Mouse (Mus musculus) heart, adult 2 months (tissue): ENCODE results near the gene Clybl. TPM values are rescaled to one million over a fixed set of nuclear protein-coding genes. Genes with fewer than 3 reads are reported as not detected.

Experiments used
- DNase-seq, 2 experiments: peaks; one replicate each; pipeline ENCODE4 v3.0.0; 2021
- H3K27ac ChIP-seq: fragments of 200-600 bp; 2 replicates; pipeline ENCODE4 v1.8.1; 2022
- H3K27me3 ChIP-seq: fragments of 200-500 bp; 2 replicates; pipeline ENCODE4 v1.6.1; 2012; ENCODE audit warnings: mild to moderate bottlenecking, low read length, inconsistent platforms, mixed read lengths; ENCODE audit not compliant: control insufficient read depth, insufficient read depth
- H3K36me3 ChIP-seq: fragments of 200-500 bp; 2 replicates; pipeline ENCODE4 v1.6.1; 2012; ENCODE audit warnings: low read length, inconsistent platforms; ENCODE audit not compliant: control insufficient read depth, insufficient read depth
- H3K4me1 ChIP-seq: fragments of 200-500 bp; 2 replicates; pipeline ENCODE4 v1.6.1; 2011; ENCODE audit warnings: low read length; ENCODE audit not compliant: control insufficient read depth, insufficient read depth
- H3K4me3 ChIP-seq: fragments of 200-600 bp; 2 replicates; pipeline ENCODE4 v1.8.1; 2022
- H3K79me2 ChIP-seq: fragments of 200-500 bp; replicated peaks from 2 replicates; pipeline ENCODE4 v1.6.1; 2012; ENCODE audit warnings: mild to moderate bottlenecking, inconsistent platforms, low read length, moderate library complexity, mixed read lengths; ENCODE audit not compliant: control insufficient read depth, insufficient read depth
- H3K9ac ChIP-seq: fragments of 200-500 bp; 2 replicates; pipeline ENCODE4 v1.6.1; 2012; ENCODE audit warnings: low read depth, mild to moderate bottlenecking, control low read depth, inconsistent platforms, low read length, mixed read lengths
- CTCF ChIP-seq: fragments of 200-600 bp; IDR thresholded peaks from 2 replicates; pipeline ENCODE4 v1.8.1; 2022; ENCODE audit warnings: antibody characterized with exemption, mild to moderate bottlenecking, moderate library complexity
- EP300 ChIP-seq: fragments of 200-500 bp; IDR thresholded peaks from 2 replicates; pipeline ENCODE4 v1.6.1; 2011; ENCODE audit warnings: low read depth, low read length, control low read depth; ENCODE audit not compliant: insufficient read depth
- POLR2A ChIP-seq: fragments of 200-500 bp; IDR thresholded peaks from 2 replicates; pipeline ENCODE4 v1.6.1; 2011; ENCODE audit warnings: mild to moderate bottlenecking, low read depth, low read length, control low read depth; ENCODE audit not compliant: insufficient read depth
- WGBS: fragments of 180-500 bp; shearing (Covaris S2); methylation state at CpG from one replicate; pipeline ENCODE4 v1.1.7; 2018; 5-methylcytosine and 5-hydroxymethylcytosine counted together
- intact Hi-C: fragments of 180-260 bp; cut with DNase I; formaldehyde crosslinking; loops from one replicate; pipeline ENCODE4 v1.15.1; 2025
- polyA plus RNA-seq: library from polyadenylated mRNA; depleted of rRNA; stranded (reverse); fragments of >200 nt; gene quantifications from 2 replicates; pipeline ENCODE4 v1.2.3, GENCODE M21; 2012
- total RNA-seq, 2 experiments: library from RNA; stranded (reverse); gene quantifications; 2 replicates each; pipeline ENCODE4 v1.2.3; 2021

The Clybl gene
- total and polyA plus RNA-seq, 3 experiments, result 50.3 to 131 (median 115) TPM

GRCm38 (mm10) chr14:122330716-122331115, 149.2 kb downstream of the Clybl start:
- Histone ChIP-seq H3K79me2 (no peaks in the 10 kb centered on the region), H3K36me3 (no peaks in the 10 kb centered on the region), H3K27ac (no peak overlapping the region), H3K4me3 (no peak overlapping the region), H3K27me3 (no peaks in the 10 kb centered on the region), H3K4me1 (no peaks in the 10 kb centered on the region), H3K9ac (no peak overlapping the region)
- DNase-seq, result no peak
- intact Hi-C loops, result no loop called here
- no peak for TF ChIP-seq POLR2A
- TF ChIP-seq EP300, result no peak
- no peak for TF ChIP-seq CTCF
- 86% methylated on average over 2 of the region's 2 CpGs for WGBS

- Histone ChIP-seq H3K4me1 (no peaks in the 10 kb centered on the region), H3K79me2 (no peaks in the 10 kb centered on the region), H3K4me3 (no peak overlapping the region), H3K36me3 (no peaks in the 10 kb centered on the region), H3K9ac (no peak overlapping the region), H3K27me3 (no peaks in the 10 kb centered on the region), H3K27ac (no peak overlapping the region)
- intact Hi-C loops, result no loop called here
- no peak for DNase-seq
- 43% methylated on average over 14 of the region's 14 CpGs for WGBS
- TF ChIP-seq POLR2A, result no peak
Observed at GRCm38 (mm10) chr14:122331635-122332460, 150.3 kb downstream of the Clybl start.

DNA sequence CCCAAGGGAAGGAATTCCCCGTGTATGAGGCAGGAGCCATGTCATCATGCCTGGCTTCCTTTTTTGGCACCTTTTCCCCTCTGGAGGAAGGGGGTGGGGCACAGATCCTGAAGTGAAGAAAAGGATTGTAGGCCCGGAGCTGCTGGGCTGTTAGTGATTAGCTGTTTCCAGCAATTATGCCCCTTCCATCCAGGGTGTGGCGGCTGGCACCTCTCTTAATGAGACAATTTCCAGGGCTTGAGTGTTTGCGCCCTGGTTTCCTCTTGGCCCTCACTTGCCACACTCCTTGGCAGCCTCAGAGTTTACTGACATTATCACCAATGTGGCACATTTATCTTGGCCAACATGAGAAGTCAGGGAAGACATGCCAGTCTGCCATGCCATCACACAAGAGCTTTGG, 155.5 kb downstream of the Clybl start:
- Histone ChIP-seq H3K36me3 (no peaks in the 10 kb centered on the region), H3K79me2 (no peaks in the 10 kb centered on the region), H3K27me3 (no peaks in the 10 kb centered on the region), H3K27ac (no peak overlapping the region), H3K4me3 (no peak overlapping the region), H3K4me1 (no peaks in the 10 kb centered on the region), H3K9ac (no peak overlapping the region)
- TF ChIP-seq CTCF, result no peak
- no peak for TF ChIP-seq POLR2A
- no peak for TF ChIP-seq EP300
- no peak for DNase-seq
- 17% methylated on average over 4 of the region's 4 CpGs for WGBS
- intact Hi-C loops, result no loop called here

GRCm38 (mm10) chr14:122338784-122339183, 157.3 kb downstream of the Clybl start:
- Histone ChIP-seq H3K9ac (no peak overlapping the region), H3K36me3 (no peaks in the 10 kb centered on the region), H3K27me3 (no peaks in the 10 kb centered on the region), H3K27ac (no peak overlapping the region), H3K79me2 (no peaks in the 10 kb centered on the region), H3K4me3 (no peak overlapping the region), H3K4me1 (no peaks in the 10 kb centered on the region)
- DNase-seq, result no peak
- intact Hi-C loops, result no loop called here
- TF ChIP-seq EP300, result no peak
- no peak for TF ChIP-seq POLR2A
- no peak for TF ChIP-seq CTCF
- 72% methylated on average over 4 of the region's 4 CpGs for WGBS

DNA sequence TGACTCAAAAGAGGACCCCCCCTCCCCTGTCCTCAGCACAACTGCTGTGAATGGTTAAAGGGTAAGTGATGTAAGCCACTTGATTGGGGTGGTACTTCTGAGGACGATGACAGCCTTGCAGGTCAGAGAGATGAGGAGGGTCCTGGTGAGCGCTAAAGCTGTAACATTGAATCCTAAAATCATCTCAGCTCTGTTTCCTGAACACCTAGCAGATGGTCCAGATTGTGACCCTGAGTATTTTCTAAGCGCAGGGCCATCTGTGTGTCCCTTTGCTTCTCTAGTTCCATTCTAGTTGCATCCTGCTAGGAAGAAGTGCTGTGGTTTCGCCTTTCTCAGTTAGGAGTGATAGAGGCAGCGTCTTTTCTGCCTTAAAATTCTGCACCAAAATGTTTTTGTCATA, 158.6 kb downstream of the Clybl start:
- no peak for DNase-seq
- H3K9ac ChIP-seq, result no peak overlapping the region
- intact Hi-C loops, result no loop called here
- no peak overlapping the region for H3K4me3 ChIP-seq
- H3K79me2 ChIP-seq, result no peaks in the 10 kb centered on the region
- H3K4me1 ChIP-seq, result no peaks in the 10 kb centered on the region
- no peaks in the 10 kb centered on the region for H3K36me3 ChIP-seq
- no peaks in the 10 kb centered on the region for H3K27me3 ChIP-seq
- no peak overlapping the region for H3K27ac ChIP-seq
- WGBS, result 89% methylated on average over 5 of the region's 5 CpGs
- TF ChIP-seq POLR2A (no peak), EP300 (no peak), CTCF (no peak)

DNA sequence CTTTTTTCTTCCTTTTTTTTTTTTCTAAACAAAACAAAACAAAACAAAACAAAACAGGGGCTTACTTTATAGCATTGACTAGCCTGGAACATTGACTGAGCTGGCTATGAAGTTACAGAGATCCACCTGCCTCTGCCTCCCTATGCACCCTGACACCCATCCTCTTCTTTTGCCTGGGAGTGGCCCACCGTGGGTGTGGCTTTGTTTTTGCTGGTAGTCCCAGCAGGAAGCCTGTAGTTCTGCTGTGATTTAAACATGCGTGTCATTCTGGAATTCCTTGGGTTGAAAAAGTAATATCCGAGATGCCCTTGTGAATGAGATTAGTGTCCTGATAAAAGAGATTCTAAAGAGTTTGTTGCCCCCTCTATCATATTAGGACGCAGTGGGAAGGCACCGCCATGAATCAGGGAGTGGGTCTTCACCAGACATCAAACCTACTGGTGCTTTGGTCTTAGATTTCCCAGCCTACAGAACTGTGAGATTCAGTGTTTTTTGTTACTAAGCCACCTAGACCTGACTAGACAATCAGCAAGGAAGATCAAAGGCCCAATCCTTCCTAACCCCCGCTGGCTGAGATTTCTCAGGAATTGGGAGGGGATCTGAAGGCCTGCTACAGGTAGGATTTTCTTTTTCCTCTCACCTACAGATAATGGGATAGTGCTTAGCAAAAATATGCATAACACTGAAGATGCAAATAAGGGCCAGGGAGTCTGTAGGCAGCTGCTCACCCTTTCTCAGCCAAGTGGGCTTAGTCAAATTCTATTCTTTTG, 160.3 kb downstream of the Clybl start:
- intact Hi-C loops, result no loop called here
- Histone ChIP-seq H3K4me3 (no peak overlapping the region), H3K4me1 (no peaks in the 10 kb centered on the region), H3K36me3 (no peaks in the 10 kb centered on the region), H3K79me2 (no peaks in the 10 kb centered on the region), H3K27ac (no peak overlapping the region), H3K9ac (no peak overlapping the region), H3K27me3 (no peaks in the 10 kb centered on the region)
- TF ChIP-seq CTCF (no peak), EP300 (no peak), POLR2A (no peak)
- 60% methylated on average over 6 of the region's 6 CpGs for WGBS
- DNase-seq, result no peak
